Mouse (Mus musculus) MEL (cell line): ENCODE results near the gene P2rx7. TPM values are rescaled to one million over a fixed set of nuclear protein-coding genes. Genes with fewer than 3 reads are reported as not detected.

Experiments
- DNase-seq: peaks from one replicate; pipeline ENCODE4 v3.0.0; 2011; ENCODE audit warnings: low read depth, low spot score
- H3K27ac ChIP-seq: 2 replicates; pipeline ENCODE4 v1.5.1; 2012; ENCODE audit warnings: low read depth, mild to moderate bottlenecking, control low read depth, low read length, moderate library complexity; ENCODE audit not compliant: control insufficient read depth
- H3K27me3 ChIP-seq, 2 experiments: fragments of 150-350 bp in 1 of 2; sonication (generic) in 1 of 2; 2 replicates each; pipeline ENCODE4 v1.6.1; 2012; ENCODE audit warnings: low read length in 2 of 2, mild to moderate bottlenecking in 2 of 2, improper control_type of control experiment in 1 of 2, moderate library complexity in 1 of 2; ENCODE audit not compliant: insufficient read depth in 2 of 2, control insufficient read depth in 1 of 2
- H3K36me3 ChIP-seq, 2 experiments: 2 replicates each; pipeline ENCODE4 v1.6.1; 2012 to 2014; ENCODE audit warnings: low read length in 2 of 2, improper control_type of control experiment in 1 of 2, inconsistent platforms in 1 of 2, mild to moderate bottlenecking in 1 of 2; ENCODE audit not compliant: insufficient read depth in 2 of 2, control insufficient read depth in 1 of 2
- H3K4me1 ChIP-seq, 2 experiments: fragments of 150-350 bp in 1 of 2; sonication (generic) in 1 of 2; 2 replicates each; pipeline ENCODE4 v1.6.1; 2012; ENCODE audit warnings: low read length in 2 of 2, improper control_type of control experiment in 1 of 2, mild to moderate bottlenecking in 1 of 2; ENCODE audit not compliant: insufficient read depth in 2 of 2, control insufficient read depth in 1 of 2
- H3K4me3 ChIP-seq, 2 experiments: fragments of 150-350 bp in 1 of 2; sonication (generic) in 1 of 2; 2 replicates each; pipeline ENCODE4 v1.5.1; 2012; ENCODE audit warnings: low read depth in 2 of 2, low read length in 2 of 2, mild to moderate bottlenecking in 2 of 2, moderate library complexity in 2 of 2, control low read depth in 1 of 2, improper control_type of control experiment in 1 of 2; ENCODE audit not compliant: control insufficient read depth in 1 of 2, insufficient read depth in 1 of 2
- H3K79me2 ChIP-seq: 2 replicates; pipeline ENCODE4 v1.6.1; 2012; ENCODE audit warnings: mild to moderate bottlenecking, low read length, moderate library complexity; ENCODE audit not compliant: control insufficient read depth, poor library complexity, insufficient read depth
- H3K9ac ChIP-seq: 2 replicates; pipeline ENCODE4 v1.6.1; 2012; ENCODE audit warnings: low read depth, mild to moderate bottlenecking, control low read depth, low read length, moderate library complexity; ENCODE audit not compliant: control insufficient read depth, poor library complexity, severe bottlenecking
- H3K9me3 ChIP-seq: fragments of 150-350 bp; sonication (generic); replicated peaks from 2 replicates; pipeline ENCODE4 v1.6.1; 2012; ENCODE audit warnings: mild to moderate bottlenecking, low read length, improper control_type of control experiment, moderate library complexity; ENCODE audit not compliant: insufficient read depth
- BHLHE40 ChIP-seq: IDR thresholded peaks from 2 replicates; pipeline ENCODE4 v1.6.1; 2012; ENCODE audit warnings: low read depth, mild to moderate bottlenecking, inconsistent platforms, low read length, improper control_type of control experiment, borderline replicate concordance
- CTCF ChIP-seq, 3 experiments: IDR thresholded peaks in 2 of 3; conservative IDR thresholded peaks in 1 of 3; 2 replicates each; pipeline ENCODE4 v1.5.1; 2011 to 2012; ENCODE audit warnings: low read length in 3 of 3, low read depth in 2 of 3, mild to moderate bottlenecking in 2 of 3, improper control_type of control experiment in 1 of 3, inconsistent platforms in 1 of 3, mixed read lengths in 1 of 3, moderate library complexity in 1 of 3; ENCODE audit not compliant: control insufficient read depth in 1 of 3, insufficient read depth in 1 of 3, poor library complexity in 1 of 3, severe bottlenecking in 1 of 3
- EP300 ChIP-seq, 2 experiments: IDR thresholded peaks; 2 replicates each; pipeline ENCODE4 v1.6.1; 2011; ENCODE audit warnings: improper control_type of control experiment in 2 of 2, low read length in 2 of 2, low read depth in 1 of 2, mild to moderate bottlenecking in 1 of 2
- ETS1 ChIP-seq: IDR thresholded peaks from 2 replicates; pipeline ENCODE4 v1.6.1; 2012; ENCODE audit warnings: low read depth, mild to moderate bottlenecking, inconsistent platforms, low read length, improper control_type of control experiment, moderate library complexity
- GABPA ChIP-seq: IDR thresholded peaks from 2 replicates; pipeline ENCODE4 v1.6.1; 2012; ENCODE audit warnings: low read depth, mild to moderate bottlenecking, inconsistent platforms, low read length, improper control_type of control experiment, moderate library complexity
- HCFC1 ChIP-seq: IDR thresholded peaks from 2 replicates; pipeline ENCODE4 v1.6.1; 2012; ENCODE audit warnings: low read depth, mild to moderate bottlenecking, inconsistent platforms, low read length, improper control_type of control experiment, moderate library complexity
- JUND ChIP-seq: IDR thresholded peaks from 2 replicates; pipeline ENCODE4 v1.6.1; 2011; ENCODE audit warnings: low read depth, mild to moderate bottlenecking, improper control_type of control experiment, low read length
- KAT2A ChIP-seq: conservative IDR thresholded peaks from 2 replicates; pipeline ENCODE4 v1.6.1; 2012; ENCODE audit warnings: low read depth, low read length, improper control_type of control experiment, inconsistent platforms
- MAFK ChIP-seq: IDR thresholded peaks from 2 replicates; pipeline ENCODE4 v1.6.1; 2011; ENCODE audit warnings: low read depth, mild to moderate bottlenecking, low read length, improper control_type of control experiment, borderline replicate concordance
- MAZ ChIP-seq: IDR thresholded peaks from 2 replicates; pipeline ENCODE4 v1.6.1; 2012; ENCODE audit warnings: low read depth, mild to moderate bottlenecking, inconsistent platforms, low read length, improper control_type of control experiment
- MEF2A ChIP-seq: IDR thresholded peaks from 2 replicates; pipeline ENCODE4 v1.6.1; 2014; ENCODE audit warnings: low read depth, mild to moderate bottlenecking, inconsistent platforms, low read length, improper control_type of control experiment; ENCODE audit not compliant: poor library complexity, insufficient replicate concordance, severe bottlenecking; ENCODE audit errors: extremely low read depth
- MYB ChIP-seq: IDR thresholded peaks from 2 replicates; pipeline ENCODE4 v1.6.1; 2011; ENCODE audit warnings: mild to moderate bottlenecking, low read depth, low read length, improper control_type of control experiment
- MYC ChIP-seq: IDR thresholded peaks from 2 replicates; pipeline ENCODE4 v1.6.1; 2011; ENCODE audit warnings: low read depth, mild to moderate bottlenecking, low read length, improper control_type of control experiment, moderate library complexity
- NRF1 ChIP-seq: IDR thresholded peaks from 2 replicates; pipeline ENCODE4 v1.6.1; 2014; ENCODE audit warnings: low read depth, mild to moderate bottlenecking, inconsistent platforms, low read length, improper control_type of control experiment, moderate library complexity; ENCODE audit not compliant: poor library complexity, insufficient read depth, severe bottlenecking
- POLR2A ChIP-seq, 2 experiments: IDR thresholded peaks; 2 replicates each; pipeline ENCODE4 v1.6.1; 2011 to 2012; ENCODE audit warnings: low read length in 2 of 2, mild to moderate bottlenecking in 2 of 2, control low read depth in 1 of 2, improper control_type of control experiment in 1 of 2, low read depth in 1 of 2, moderate library complexity in 1 of 2; ENCODE audit not compliant: control insufficient read depth in 1 of 2, insufficient read depth in 1 of 2, poor library complexity in 1 of 2
- POLR2AphosphoS5 ChIP-seq: IDR thresholded peaks from 2 replicates; pipeline ENCODE4 v1.6.1; 2012; ENCODE audit warnings: low read depth, borderline replicate concordance, mild to moderate bottlenecking, inconsistent platforms, low read length, moderate library complexity, mixed read lengths
- RAD21 ChIP-seq: IDR thresholded peaks from 2 replicates; pipeline ENCODE4 v1.6.1; 2011; ENCODE audit warnings: mild to moderate bottlenecking, low read depth, low read length, improper control_type of control experiment
- RCOR1 ChIP-seq: IDR thresholded peaks from 2 replicates; pipeline ENCODE4 v1.6.1; 2012; ENCODE audit warnings: low read depth, mild to moderate bottlenecking, inconsistent platforms, low read length, improper control_type of control experiment
- SMC3 ChIP-seq: IDR thresholded peaks from 2 replicates; pipeline ENCODE4 v1.6.1; 2011; ENCODE audit warnings: low read depth, low read length, improper control_type of control experiment
- TBP ChIP-seq: IDR thresholded peaks from 2 replicates; pipeline ENCODE4 v1.8.0; 2011; ENCODE audit warnings: low read depth, low read length, improper control_type of control experiment
- TCF12 ChIP-seq: IDR thresholded peaks from 2 replicates; pipeline ENCODE4 v1.6.1; 2014; ENCODE audit warnings: low read depth, mild to moderate bottlenecking, inconsistent platforms, low read length, improper control_type of control experiment, moderate library complexity
- UBTF ChIP-seq: IDR thresholded peaks from 2 replicates; pipeline ENCODE4 v1.6.1; 2012; ENCODE audit warnings: low read depth, mild to moderate bottlenecking, inconsistent platforms, low read length, improper control_type of control experiment, moderate library complexity, borderline replicate concordance; ENCODE audit not compliant: insufficient read depth
- USF2 ChIP-seq, 2 experiments: IDR thresholded peaks; 2 replicates each; pipeline ENCODE4 v1.6.1; 2011 to 2012; ENCODE audit warnings: improper control_type of control experiment in 2 of 2, low read length in 2 of 2, borderline replicate concordance in 1 of 2, inconsistent platforms in 1 of 2, low read depth in 1 of 2, mild to moderate bottlenecking in 1 of 2; ENCODE audit not compliant: insufficient read depth in 1 of 2
- ZC3H11A ChIP-seq: IDR thresholded peaks from 2 replicates; pipeline ENCODE4 v1.6.1; 2012; ENCODE audit warnings: low read depth, mild to moderate bottlenecking, inconsistent platforms, low read length, improper control_type of control experiment
- ZKSCAN1 ChIP-seq: IDR thresholded peaks from 2 replicates; pipeline ENCODE4 v1.6.1; 2012; ENCODE audit warnings: low read depth, mild to moderate bottlenecking, inconsistent platforms, low read length, improper control_type of control experiment, moderate library complexity
- ZNF384 ChIP-seq: IDR thresholded peaks from 2 replicates; pipeline ENCODE4 v1.6.1; 2012; ENCODE audit warnings: low read depth, mild to moderate bottlenecking, inconsistent platforms, low read length, improper control_type of control experiment
- polyA plus RNA-seq, 2 experiments: library from polyadenylated mRNA; stranded (reverse) in 1 of 2; unstranded in 1 of 2; fragments of >175 nt in 1 of 2; fragments of >200 nt in 1 of 2; gene quantifications; 2 replicates each; pipeline versions ENCODE4 v1.2.1 to v1.2.4; 2012; ENCODE audit warnings: low replicate concordance in 2 of 2, low read depth in 1 of 2; ENCODE audit not compliant: insufficient read length in 2 of 2, insufficient read depth in 1 of 2, missing spikeins in 1 of 2
- total RNA-seq: library from RNA; depleted of rRNA; stranded (reverse); fragments of 300-350 nt; gene quantifications from 2 replicates; pipeline ENCODE4 v1.2.3, GENCODE M21; 2012

The P2rx7 gene
- total and polyA plus RNA-seq, 3 experiments: 29.3 to 254 (median 40.8) TPM

DNA sequence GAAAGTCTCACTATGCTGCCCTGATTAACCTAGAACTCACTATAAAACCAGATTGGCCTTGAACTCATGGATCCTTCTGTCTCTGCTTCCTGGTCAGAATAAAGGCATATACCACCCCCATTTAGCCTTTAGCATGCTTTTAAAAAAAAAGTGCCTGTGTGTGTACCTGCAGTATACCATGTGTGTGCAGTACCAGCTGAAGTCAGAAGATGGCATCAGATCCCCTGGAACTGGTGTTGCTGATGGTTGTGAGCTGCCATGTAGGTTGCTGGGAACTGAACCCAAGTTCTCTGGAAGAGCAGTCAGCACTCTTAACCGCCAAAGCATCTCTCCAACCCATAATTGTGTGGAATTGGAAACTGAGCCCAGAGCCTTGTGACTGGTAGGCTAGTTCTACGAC is 73.1 kb downstream of the P2rx7 start:
- H3K79me2 ChIP-seq: no peaks in the 10 kb centered on the region
- peaks cover 0 to 10% of the 10 kb centered on the region in 2 experiments; a peak in 2 of 4 replicates for H3K36me3 ChIP-seq
- TF ChIP-seq MYC: no peak
- TF ChIP-seq MAFK: no peak
- peak; percentile 70 for TF ChIP-seq ZNF384
- no peak for TF ChIP-seq USF2 (IDR thresholded peaks at IDR 0.05; ENCODE audit: borderline replicate concordance in 1 of 2, insufficient read depth in 1 of 2, low read depth in 1 of 2, low read length in 2 of 2)
- TF ChIP-seq ZC3H11A: no peak
- TF ChIP-seq NRF1: no peak
- no peak for TF ChIP-seq ZKSCAN1
- no peak for TF ChIP-seq JUND
- TF ChIP-seq UBTF: no peak
- TF ChIP-seq CTCF (IDR thresholded peaks at IDR 0.05 in 2 of 3, conservative IDR thresholded peaks at IDR 0.05 in 1 of 3; ENCODE audit: control insufficient read depth in 1 of 3, insufficient read depth in 1 of 3, low read depth in 2 of 3, low read length in 3 of 3, poor library complexity in 1 of 3, severe bottlenecking in 1 of 3): peak in 2 of 3 experiments; percentile 38 to 42; a peak in 4 of 6 replicates
- TF ChIP-seq POLR2A (IDR thresholded peaks at IDR 0.05; ENCODE audit: control insufficient read depth in 1 of 2, insufficient read depth in 1 of 2, low read depth in 1 of 2, low read length in 2 of 2, poor library complexity in 1 of 2): no peak
- TF ChIP-seq EP300 (IDR thresholded peaks at IDR 0.05; ENCODE audit: low read depth in 1 of 2, low read length in 2 of 2): no peak
- TF ChIP-seq SMC3: peak; percentile 33
- peak; percentile 30 for TF ChIP-seq RAD21
- no peak for TF ChIP-seq GABPA
- no peaks in the 10 kb centered on the region for H3K9me3 ChIP-seq
- DNase-seq: peak; percentile 50
- H3K4me1 ChIP-seq: no peaks in the 10 kb centered on the region
- H3K9ac ChIP-seq: no peak overlapping the region
- no peaks in the 10 kb centered on the region for H3K27me3 ChIP-seq
- H3K4me3 ChIP-seq: no peak overlapping the region
- H3K27ac ChIP-seq: no peak overlapping the region

- Histone ChIP-seq H3K27ac (no peak overlapping the region), H3K4me1 (no peaks in the 10 kb centered on the region)
- TF ChIP-seq UBTF (no peak), USF2 (IDR thresholded peaks at IDR 0.05; ENCODE audit: borderline replicate concordance in 1 of 2, insufficient read depth in 1 of 2, low read depth in 1 of 2, low read length in 2 of 2) (no peak), NRF1 (no peak), MYB (no peak), ZC3H11A (no peak), MAZ (no peak), POLR2AphosphoS5 (no peak), HCFC1 (no peak), KAT2A (no peak), MAFK (no peak), ETS1 (no peak), TCF12 (no peak), TBP (no peak), MEF2A (no peak), RCOR1 (no peak), BHLHE40 (no peak)
- TF ChIP-seq, all 39 proteins: peak for 0
- H3K9me3 ChIP-seq: no peaks in the 10 kb centered on the region
- H3K4me3 ChIP-seq: no peak overlapping the region
- H3K36me3 ChIP-seq: peaks cover 0 to 10% of the 10 kb centered on the region in 2 experiments; a peak in 2 of 4 replicates
- no peaks in the 10 kb centered on the region for H3K27me3 ChIP-seq
- no peak overlapping the region for H3K9ac ChIP-seq
- no peak for DNase-seq
- no peaks in the 10 kb centered on the region for H3K79me2 ChIP-seq
Measured at GRCm38 (mm10) chr5:122718400-122718799, 74.7 kb downstream of the P2rx7 start.
